ENCODE assay signal across 8 mouse cellular contexts in genomic region chr17:23804426-23805085, GRCm38 (mm10). TPM values are rescaled to one million over a fixed set of nuclear protein-coding genes. Genes with fewer than 3 reads are reported as not detected.
DNase-seq lines count a peak whose midpoint lies in the region; ATAC-seq and TF ChIP-seq lines count a peak whose summit lies in the region.

No protein-coding gene starts in this region.

- H3K4me1 ChIP-seq in kidney, postnatal 0 days (replicated peaks; ENCODE audit: insufficient read depth, low read length), result peaks cover 18% of the 10 kb centered on the region; the same call in 1 of the 2 replicates
- H3K4me1 ChIP-seq in hindbrain, postnatal 0 days (ENCODE audit: insufficient read depth, low read length), result peaks cover 19% of the 10 kb centered on the region

- H3K36me3 ChIP-seq in kidney, postnatal 0 days (ENCODE audit: insufficient read depth, low read length), result peaks cover 19% of the 10 kb centered on the region
- peaks cover 16% of the 10 kb centered on the region for H3K36me3 ChIP-seq in hindbrain, postnatal 0 days (ENCODE audit: insufficient read depth, low read length)
- peaks cover 20% of the 10 kb centered on the region for H3K36me3 ChIP-seq in myocyte (ENCODE audit: control insufficient read depth, insufficient read depth)

- 1% methylated on average over 8 of the region's 8 CpGs for WGBS in kidney, postnatal 0 days
- WGBS in hindbrain, postnatal 0 days, result 3% methylated on average over 8 of the region's 8 CpGs

- H3K4me2 ChIP-seq in kidney, postnatal 0 days (ENCODE audit: low read length), result peak overlapping the region; percentile 82
- peak overlapping the region; percentile 90 for H3K4me2 ChIP-seq in hindbrain, postnatal 0 days (ENCODE audit: low read depth, low read length)
- H3K4me2 ChIP-seq in myocyte (ENCODE audit: low read depth), result peak overlapping the region; percentile 99

- no peak for TF ChIP-seq POLR2A in myocyte (IDR thresholded peaks at IDR 0.05; ENCODE audit: insufficient read length, low read depth)

- H3K4me3 ChIP-seq in kidney, postnatal 0 days (replicated peaks; ENCODE audit: low read depth, low read length), result peak overlapping the region; percentile 98
- peak overlapping the region; percentile 99 for H3K4me3 ChIP-seq in hindbrain, postnatal 0 days (ENCODE audit: low read length)
- H3K4me3 ChIP-seq in myocyte, result peak overlapping the region; percentile 98

- peak overlapping the region; percentile 95; the same call in 1 of the 2 replicates for H3K9ac ChIP-seq in kidney, postnatal 0 days (ENCODE audit: low read depth, low read length)
- H3K9ac ChIP-seq in hindbrain, postnatal 0 days (replicated peaks; ENCODE audit: low read length), result peak overlapping the region; percentile 83

- peak overlapping the region; percentile 88 for H3ac ChIP-seq in myocyte (ENCODE audit: control insufficient read depth, insufficient read length)

- ATAC-seq in kidney, postnatal 0 days (replicated peaks; ENCODE audit: low FRiP score, low read depth), result no peak
- no peak for ATAC-seq in hindbrain, postnatal 0 days

- TF ChIP-seq CTCF in kidney, postnatal 0 days (IDR thresholded peaks at IDR 0.05; ENCODE audit: low read depth), result no peak
- no peak for TF ChIP-seq CTCF in hindbrain, postnatal 0 days (IDR thresholded peaks at IDR 0.05; ENCODE audit: low read depth)

- H3K27me3 ChIP-seq in kidney, postnatal 0 days (ENCODE audit: insufficient read depth, low read length), result no peaks in the 10 kb centered on the region
- no peaks in the 10 kb centered on the region for H3K27me3 ChIP-seq in hindbrain, postnatal 0 days (ENCODE audit: insufficient read depth, low read length)
- no peaks in the 10 kb centered on the region for H3K27me3 ChIP-seq in myocyte (ENCODE audit: control insufficient read depth, insufficient read depth, insufficient read length)

- DNase-seq in kidney, postnatal 0 days (ENCODE audit: low spot score), result peak; percentile 49
- no peak for DNase-seq in kidney, postnatal 25 days
- DNase-seq in adipocyte (ENCODE audit: low spot score), result peak; percentile 39
- no peak for DNase-seq in hindbrain, postnatal 0 days (ENCODE audit: low spot score)
- no peak for DNase-seq in cerebellum, postnatal 25 days
- no peak for DNase-seq in gastrocnemius, postnatal 25 days
- no peak for DNase-seq in retina, postnatal 1 day

- H3K79me2 ChIP-seq in myocyte (ENCODE audit: control insufficient read depth, insufficient read depth), result peaks cover 63% of the 10 kb centered on the region

- no peaks in the 10 kb centered on the region for H3K9me3 ChIP-seq in kidney, postnatal 0 days (replicated peaks; ENCODE audit: low read length)
- no peaks in the 10 kb centered on the region for H3K9me3 ChIP-seq in hindbrain, postnatal 0 days (ENCODE audit: low read length)

- H3K27ac ChIP-seq in kidney, postnatal 0 days, result peak overlapping the region; percentile 97; the same call in 1 of the 2 replicates
- 0 out of 2 replicates have a peak overlapping the region, but pooled peaks have one; percentile 98 for H3K27ac ChIP-seq in hindbrain, postnatal 0 days

TF ChIP-seq in myocyte, 11 proteins besides CTCF, POLR2A, EP300 and RAD21:
- TF ChIP-seq CEBPB (IDR thresholded peaks at IDR 0.05; ENCODE audit: insufficient read depth, poor library complexity, severe bottlenecking) (no peak), MAX (IDR thresholded peaks at IDR 0.05; ENCODE audit: low read depth) (no peak), REST (IDR thresholded peaks at IDR 0.05; ENCODE audit: insufficient read depth, insufficient read length) (no peak), MYOG (IDR thresholded peaks at IDR 0.05; ENCODE audit: control insufficient read depth in 1 of 3, insufficient read depth in 1 of 3, insufficient read length in 2 of 3, low read depth in 2 of 3) (no peak), SRF (IDR thresholded peaks at IDR 0.05; ENCODE audit: control insufficient read depth, insufficient read length, low read depth) (no peak), USF1 (IDR thresholded peaks at IDR 0.05; ENCODE audit: low read depth) (no peak), POLR2AphosphoS2 (IDR thresholded peaks at IDR 0.05; ENCODE audit: insufficient read length, low read depth) (no peak), MYOD1 (IDR thresholded peaks at IDR 0.05; ENCODE audit: control insufficient read depth in 1 of 3, insufficient read length in 2 of 3, low read depth in 2 of 3) (no peak), TCF3 (IDR thresholded peaks at IDR 0.05; ENCODE audit: insufficient read length, low read depth) (no peak), E2F4 (IDR thresholded peaks at IDR 0.05; ENCODE audit: insufficient read depth) (no peak), TCF12 (IDR thresholded peaks at IDR 0.05; ENCODE audit: insufficient read depth, poor library complexity, severe bottlenecking) (no peak)

RNA-seq across cellular contexts. Expression of gene Srrm2, which starts 14.2 kb away (rescaled TPM):
- 304 and 321 TPM in 2 replicates for polyA plus RNA-seq in kidney, postnatal 0 days (2015; fragmentation: Nextera tagmentation; extraction: Ambion mirVana)
- total RNA-seq in hindbrain, postnatal 0 days (2014; rRNA removed), result 133 and 144 TPM in 2 replicates
- 419 and 436 TPM in 2 replicates for polyA plus RNA-seq in hindbrain, postnatal 0 days (2015; fragmentation: Nextera tagmentation; extraction: Ambion mirVana)
- 58.2 TPM for polyA plus RNA-seq in myocyte (2012; fragmentation: generic; extraction: Trizol)
- 100 to 1,000 TPM; 157 to 160 TPM for total RNA-seq in gastrocnemius, postnatal 25 days (2021)

RNA-seq across cellular contexts. Expression of gene Flywch2, which starts 18.7 kb away (rescaled TPM):
- polyA plus RNA-seq in kidney, postnatal 0 days (2015; fragmentation: Nextera tagmentation; extraction: Ambion mirVana), result 40.9 and 46.8 TPM in 2 replicates
- 63.3 and 83.8 TPM in 2 replicates for total RNA-seq in hindbrain, postnatal 0 days (2014; rRNA removed)
- 99.8 and 123 TPM in 2 replicates for polyA plus RNA-seq in hindbrain, postnatal 0 days (2015; fragmentation: Nextera tagmentation; extraction: Ambion mirVana)
- 0.42 TPM for polyA plus RNA-seq in myocyte (2012; fragmentation: generic; extraction: Trizol)
- total RNA-seq in gastrocnemius, postnatal 25 days (2021), result under 1 TPM; 0.56 to 0.83 TPM

RNA-seq across cellular contexts. Expression of gene Elob, which starts 24.4 kb away (rescaled TPM):
- 1,058 and 1,143 TPM in 2 replicates for polyA plus RNA-seq in kidney, postnatal 0 days (2015; fragmentation: Nextera tagmentation; extraction: Ambion mirVana)
- 755 and 1,410 TPM in 2 replicates for total RNA-seq in hindbrain, postnatal 0 days (2014; rRNA removed)
- 1,482 and 1,504 TPM in 2 replicates for polyA plus RNA-seq in hindbrain, postnatal 0 days (2015; fragmentation: Nextera tagmentation; extraction: Ambion mirVana)
- 986 TPM for polyA plus RNA-seq in myocyte (2012; fragmentation: generic; extraction: Trizol)
- total RNA-seq in gastrocnemius, postnatal 25 days (2021), result 100 to 1,000 TPM; 237 to 267 TPM

RNA-seq across cellular contexts. Expression of gene Prss33, which starts 31.3 kb away (rescaled TPM):
- 0.11 TPM in 1 of 2 replicates, not detected in the other for polyA plus RNA-seq in kidney, postnatal 0 days (2015; fragmentation: Nextera tagmentation; extraction: Ambion mirVana)
- total RNA-seq in hindbrain, postnatal 0 days (2014; rRNA removed), result not detected in 2 replicates
- polyA plus RNA-seq in hindbrain, postnatal 0 days (2015; fragmentation: Nextera tagmentation; extraction: Ambion mirVana), result not detected in 2 replicates
- not detected for polyA plus RNA-seq in myocyte (2012; fragmentation: generic; extraction: Trizol)
- not detected for total RNA-seq in gastrocnemius, postnatal 25 days (2021)

RNA-seq across cellular contexts. Expression of gene Flywch1, which starts 33.2 kb away (rescaled TPM):
- polyA plus RNA-seq in kidney, postnatal 0 days (2015; fragmentation: Nextera tagmentation; extraction: Ambion mirVana), result 74.6 and 74.7 TPM in 2 replicates
- total RNA-seq in hindbrain, postnatal 0 days (2014; rRNA removed), result 230 and 258 TPM in 2 replicates
- 165 and 183 TPM in 2 replicates for polyA plus RNA-seq in hindbrain, postnatal 0 days (2015; fragmentation: Nextera tagmentation; extraction: Ambion mirVana)
- polyA plus RNA-seq in myocyte (2012; fragmentation: generic; extraction: Trizol), result 43.5 TPM
- 10 to 100 TPM; 33.5 to 34.0 TPM for total RNA-seq in gastrocnemius, postnatal 25 days (2021)

Comparison
In these comparisons a context has a peak if more than half of its experiments do, and no peak if none do; other contexts are left out.
1. DNase-seq: peak in kidney, postnatal 0 days (single experiment) and adipocyte (single experiment); none in kidney, postnatal 25 days (0 of 2), hindbrain, postnatal 0 days (single experiment), cerebellum, postnatal 25 days (0 of 2), gastrocnemius, postnatal 25 days (single experiment) and retina, postnatal 1 day (single experiment).
2. RNA of gene Flywch2, which starts 18.7 kb away (polyA plus RNA-seq): 99.8 to 123 TPM in hindbrain, postnatal 0 days and 40.9 to 46.8 TPM in kidney, postnatal 0 days; 0.42 TPM in myocyte (single experiment); every median in the first group is over 10 times any median in the second.
3. Peak in every context shown above with its lines, with median percentiles within 50 percentile points of each other: H3K4me2 ChIP-seq and H3K4me3 ChIP-seq.